Mouse (Mus musculus): ENCODE results near the gene Cdk8.

Cdk8 gene

GRCm38 (mm10) chr5:146303470-146303869, 72.4 kb downstream of the Cdk8 start:
- Histone ChIP-seq H3K4me1 (replicated peaks; ENCODE audit: low read depth, low read length) (no peaks in the 10 kb centered on the region), H3K27me3 (ENCODE audit: insufficient read depth, low read length) (no peaks in the 10 kb centered on the region), H3K4me3 (replicated peaks; ENCODE audit: low read length) (no peak overlapping the region), H3K9me3 (ENCODE audit: low read length) (no peaks in the 10 kb centered on the region), H3K36me3 (ENCODE audit: insufficient read depth, low read length) (peaks cover 46% of the 10 kb centered on the region)
- TF ChIP-seq CTCF (conservative IDR thresholded peaks at IDR 0.05; ENCODE audit: low read length) = peak; percentile 91
- no peak for TF ChIP-seq POU5F1 (IDR thresholded peaks at IDR 0.05; ENCODE audit: borderline replicate concordance, low read length)

GRCm38 (mm10) chr5:146307046-146307743, 76.2 kb downstream of the Cdk8 start:
- H3K36me3 ChIP-seq (ENCODE audit: insufficient read depth, low read length) = peaks cover 12% of the 10 kb centered on the region; the same call in 1 of the 2 replicates
- H3K27me3 ChIP-seq (ENCODE audit: insufficient read depth, low read length) = no peaks in the 10 kb centered on the region
- H3K4me3 ChIP-seq (replicated peaks; ENCODE audit: low read length) = no peak overlapping the region
- TF ChIP-seq CTCF (conservative IDR thresholded peaks at IDR 0.05; ENCODE audit: low read length) (no peak), NANOG (IDR thresholded peaks at IDR 0.05; ENCODE audit: borderline replicate concordance, low read length) (no peak), POU5F1 (IDR thresholded peaks at IDR 0.05; ENCODE audit: borderline replicate concordance, low read length) (no peak)
- H3K4me1 ChIP-seq (replicated peaks; ENCODE audit: low read depth, low read length) = no peaks in the 10 kb centered on the region
- no peaks in the 10 kb centered on the region for H3K9me3 ChIP-seq (ENCODE audit: low read length)

- H3K9me3 ChIP-seq (ENCODE audit: low read length) = no peaks in the 10 kb centered on the region
- no peak for TF ChIP-seq NANOG (IDR thresholded peaks at IDR 0.05; ENCODE audit: borderline replicate concordance, low read length)
- TF ChIP-seq POU5F1 (IDR thresholded peaks at IDR 0.05; ENCODE audit: borderline replicate concordance, low read length) = no peak
- TF ChIP-seq CTCF (conservative IDR thresholded peaks at IDR 0.05; ENCODE audit: low read length) = no peak
- H3K4me1 ChIP-seq (replicated peaks; ENCODE audit: low read depth, low read length) = no peaks in the 10 kb centered on the region
- no peak overlapping the region for H3K4me3 ChIP-seq (replicated peaks; ENCODE audit: low read length)
- H3K27me3 ChIP-seq (ENCODE audit: insufficient read depth, low read length) = no peaks in the 10 kb centered on the region
- peaks cover 12% of the 10 kb centered on the region; the same call in 1 of the 2 replicates for H3K36me3 ChIP-seq (ENCODE audit: insufficient read depth, low read length)
Measured at GRCm38 (mm10) chr5:146307744-146308096, 76.7 kb downstream of the Cdk8 start.

GRCm38 (mm10) chr5:146314538-146314937, 83.5 kb downstream of the Cdk8 start:
- Histone ChIP-seq H3K4me1 (replicated peaks; ENCODE audit: low read depth, low read length) (no peaks in the 10 kb centered on the region), H3K9me3 (ENCODE audit: low read length) (no peaks in the 10 kb centered on the region), H3K27me3 (ENCODE audit: insufficient read depth, low read length) (peaks cover 2% of the 10 kb centered on the region; the same call in 1 of the 2 replicates), H3K36me3 (ENCODE audit: insufficient read depth, low read length) (no peaks in the 10 kb centered on the region), H3K4me3 (replicated peaks; ENCODE audit: low read length) (no peak overlapping the region)
- no peak for TF ChIP-seq CTCF (conservative IDR thresholded peaks at IDR 0.05; ENCODE audit: low read length)
- TF ChIP-seq POU5F1 (IDR thresholded peaks at IDR 0.05; ENCODE audit: borderline replicate concordance, low read length) = no peak
- TF ChIP-seq NANOG (IDR thresholded peaks at IDR 0.05; ENCODE audit: borderline replicate concordance, low read length) = no peak

GRCm38 (mm10) chr5:146315268-146315921, 84.4 kb downstream of the Cdk8 start:
- peaks cover 5% of the 10 kb centered on the region; the same call in 1 of the 2 replicates for H3K27me3 ChIP-seq (ENCODE audit: insufficient read depth, low read length)
- H3K9me3 ChIP-seq (ENCODE audit: low read length) = no peaks in the 10 kb centered on the region
- no peak overlapping the region for H3K4me3 ChIP-seq (replicated peaks; ENCODE audit: low read length)
- no peaks in the 10 kb centered on the region for H3K36me3 ChIP-seq (ENCODE audit: insufficient read depth, low read length)
- H3K4me1 ChIP-seq (replicated peaks; ENCODE audit: low read depth, low read length) = no peaks in the 10 kb centered on the region
- TF ChIP-seq CTCF (conservative IDR thresholded peaks at IDR 0.05; ENCODE audit: low read length) (no peak), POU5F1 (IDR thresholded peaks at IDR 0.05; ENCODE audit: borderline replicate concordance, low read length) (no peak)

- H3K9me3 ChIP-seq (ENCODE audit: low read length) = no peaks in the 10 kb centered on the region
- TF ChIP-seq POU5F1 (IDR thresholded peaks at IDR 0.05; ENCODE audit: borderline replicate concordance, low read length) (no peak), NANOG (IDR thresholded peaks at IDR 0.05; ENCODE audit: borderline replicate concordance, low read length) (no peak), CTCF (conservative IDR thresholded peaks at IDR 0.05; ENCODE audit: low read length) (no peak)
- H3K4me3 ChIP-seq (replicated peaks; ENCODE audit: low read length) = no peak overlapping the region
- H3K4me1 ChIP-seq (replicated peaks; ENCODE audit: low read depth, low read length) = no peaks in the 10 kb centered on the region
- no peaks in the 10 kb centered on the region for H3K36me3 ChIP-seq (ENCODE audit: insufficient read depth, low read length)
- H3K27me3 ChIP-seq (ENCODE audit: insufficient read depth, low read length) = peaks cover 5% of the 10 kb centered on the region; the same call in 1 of the 2 replicates
Measured at GRCm38 (mm10) chr5:146316316-146316715, 85.3 kb downstream of the Cdk8 start.

- Histone ChIP-seq H3K4me3 (replicated peaks; ENCODE audit: low read length) (no peak overlapping the region), H3K4me1 (replicated peaks; ENCODE audit: low read depth, low read length) (no peaks in the 10 kb centered on the region), H3K27me3 (ENCODE audit: insufficient read depth, low read length) (peaks cover 5% of the 10 kb centered on the region; the same call in 1 of the 2 replicates), H3K9me3 (ENCODE audit: low read length) (no peaks in the 10 kb centered on the region), H3K36me3 (ENCODE audit: insufficient read depth, low read length) (no peaks in the 10 kb centered on the region)
- no peak for TF ChIP-seq NANOG (IDR thresholded peaks at IDR 0.05; ENCODE audit: borderline replicate concordance, low read length)
- no peak for TF ChIP-seq CTCF (conservative IDR thresholded peaks at IDR 0.05; ENCODE audit: low read length)
- TF ChIP-seq POU5F1 (IDR thresholded peaks at IDR 0.05; ENCODE audit: borderline replicate concordance, low read length) = no peak
Measured at GRCm38 (mm10) chr5:146318051-146318450, 87.0 kb downstream of the Cdk8 start.

- Histone ChIP-seq H3K36me3 (ENCODE audit: insufficient read depth, low read length) (no peaks in the 10 kb centered on the region), H3K4me3 (replicated peaks; ENCODE audit: low read length) (no peak overlapping the region), H3K4me1 (replicated peaks; ENCODE audit: low read depth, low read length) (no peaks in the 10 kb centered on the region), H3K27me3 (ENCODE audit: insufficient read depth, low read length) (peaks cover 5% of the 10 kb centered on the region; the same call in 1 of the 2 replicates), H3K9me3 (ENCODE audit: low read length) (no peaks in the 10 kb centered on the region)
- TF ChIP-seq CTCF (conservative IDR thresholded peaks at IDR 0.05; ENCODE audit: low read length) = no peak
- no peak for TF ChIP-seq NANOG (IDR thresholded peaks at IDR 0.05; ENCODE audit: borderline replicate concordance, low read length)
- no peak for TF ChIP-seq POU5F1 (IDR thresholded peaks at IDR 0.05; ENCODE audit: borderline replicate concordance, low read length)
Measured at GRCm38 (mm10) chr5:146318461-146318860, 87.4 kb downstream of the Cdk8 start.
